Mouse (Mus musculus): ENCODE measurements around the gene Mlc1.

DNA sequence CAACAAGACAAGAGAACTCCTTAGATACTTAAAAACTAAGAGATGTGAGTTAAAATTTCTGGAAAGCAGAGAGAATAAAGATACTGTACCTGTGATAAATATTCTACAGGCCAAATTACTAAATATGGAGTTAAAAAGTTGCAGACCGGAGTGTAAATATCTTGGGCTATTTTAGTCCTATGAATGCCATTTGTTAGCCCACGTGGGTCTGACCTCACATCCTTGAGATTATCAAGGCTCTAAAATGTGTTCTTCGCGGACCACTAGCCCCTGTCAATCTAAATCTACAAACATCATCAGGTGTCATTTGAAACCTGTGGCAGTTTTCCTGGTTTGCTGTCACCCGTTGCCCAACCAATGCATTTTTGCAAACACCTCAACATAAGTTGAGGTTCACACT, 36.0 kb downstream of the Mlc1 start:
- TF ChIP-seq POLR2A (IDR thresholded peaks at IDR 0.05; ENCODE audit: borderline replicate concordance, extremely low read depth, insufficient read depth, insufficient read length, poor library complexity, severe bottlenecking) = no peak
- TF ChIP-seq CTCF (IDR thresholded peaks at IDR 0.05; ENCODE audit: borderline replicate concordance, extremely low read depth, insufficient read depth, insufficient read length) = no peak

Measured in brain, embryonic 14.5 days (tissue).